Mouse (Mus musculus): ENCODE measurements around the gene Rgl1. TPM values are rescaled to one million over a fixed set of nuclear protein-coding genes. Genes with fewer than 3 reads are reported as not detected.
A peak's percentile ranks its signal among the peaks of the same experiment; 100 is the strongest.
"Not testable (repeated sequence)": the region's sequence is repeated elsewhere in the genome, so short reads cannot be mapped to it uniquely, and the experiment has no call there.

Rgl1 gene
- polyA plus RNA-seq, 1 experiment from 2014 or later: 36.3 TPM

- no peak overlapping the region for H3K4me2 ChIP-seq (replicated peaks)
- no peak overlapping the region for H3K27ac ChIP-seq (replicated peaks)
- H3K36me3 ChIP-seq: no peaks in the 10 kb centered on the region
- no peaks in the 10 kb centered on the region for H3K9me3 ChIP-seq (replicated peaks)
- ATAC-seq (ENCODE audit: insufficient number of reproducible peaks, low FRiP score, low TSS enrichment, low read depth): no peak
- no peaks in the 10 kb centered on the region for H3K27me3 ChIP-seq
- H3K4me3 ChIP-seq (replicated peaks): no peak overlapping the region
- no peaks in the 10 kb centered on the region for H3K4me1 ChIP-seq
- WGBS: 88% methylated on average over 6 of the region's 6 CpGs
- no peak overlapping the region for H3K9ac ChIP-seq
These were observed 115.2 kb downstream of the Rgl1 start for GRCm38 (mm10) chr1:152650856-152651494.

GRCm38 (mm10) chr1:152648052-152648451 lies 118.1 kb downstream of the Rgl1 start:
- Histone ChIP-seq H3K9me3 (replicated peaks) (no peaks in the 10 kb centered on the region), H3K4me1 (no peaks in the 10 kb centered on the region), H3K27me3 (no peaks in the 10 kb centered on the region), H3K27ac (replicated peaks) (no peak overlapping the region), H3K36me3 (no peaks in the 10 kb centered on the region), H3K4me2 (replicated peaks) (no peak overlapping the region), H3K9ac (no peak overlapping the region), H3K4me3 (replicated peaks) (no peak overlapping the region)
- 80% methylated on average over 5 of the region's 5 CpGs for WGBS
- no peak for ATAC-seq (ENCODE audit: insufficient number of reproducible peaks, low FRiP score, low TSS enrichment, low read depth)

- H3K9me3 ChIP-seq (replicated peaks); H3K36me3 ChIP-seq; H3K4me3 ChIP-seq (replicated peaks); H3K27ac ChIP-seq (replicated peaks); ATAC-seq (ENCODE audit: insufficient number of reproducible peaks, low FRiP score, low TSS enrichment, low read depth); H3K9ac ChIP-seq; H3K27me3 ChIP-seq; H3K4me2 ChIP-seq (replicated peaks): not testable (repeated sequence)
- 74% methylated on average over 10 of the region's 10 CpGs for WGBS
- peaks cover 34% of the 10 kb centered on the region for H3K4me1 ChIP-seq
These were observed 123.9 kb downstream of the Rgl1 start for GRCm38 (mm10) chr1:152642207-152642606.

- H3K36me3 ChIP-seq: no peaks in the 10 kb centered on the region
- ATAC-seq (ENCODE audit: insufficient number of reproducible peaks, low FRiP score, low TSS enrichment, low read depth): peak; percentile 79
- H3K9ac ChIP-seq: no peak overlapping the region
- WGBS: 27% methylated on average over 11 of the region's 11 CpGs
- H3K4me1 ChIP-seq: peaks cover 34% of the 10 kb centered on the region
- H3K4me3 ChIP-seq (replicated peaks): no peak overlapping the region
- H3K4me2 ChIP-seq (replicated peaks): no peak overlapping the region
- H3K27me3 ChIP-seq: no peaks in the 10 kb centered on the region
- peak overlapping the region; percentile 76 for H3K27ac ChIP-seq (replicated peaks)
- no peaks in the 10 kb centered on the region for H3K9me3 ChIP-seq (replicated peaks)
These were observed 125.8 kb downstream of the Rgl1 start for GRCm38 (mm10) chr1:152640195-152640981.

GRCm38 (mm10) chr1:152639344-152639743 lies 126.8 kb downstream of the Rgl1 start:
- H3K4me2 ChIP-seq (replicated peaks): no peak overlapping the region
- no peak for ATAC-seq (ENCODE audit: insufficient number of reproducible peaks, low FRiP score, low TSS enrichment, low read depth)
- 65% methylated on average over 7 of the region's 7 CpGs for WGBS

GRCm38 (mm10) chr1:152634638-152635037 lies 131.5 kb downstream of the Rgl1 start:
- 71% methylated on average over 5 of the region's 5 CpGs for WGBS
- Histone ChIP-seq H3K36me3 (no peaks in the 10 kb centered on the region), H3K9ac (no peak overlapping the region), H3K27ac (replicated peaks) (no peak overlapping the region), H3K4me2 (replicated peaks) (no peak overlapping the region), H3K4me3 (replicated peaks) (no peak overlapping the region), H3K4me1 (peaks cover 6% of the 10 kb centered on the region; the same call in 1 of the 2 replicates), H3K9me3 (replicated peaks) (no peaks in the 10 kb centered on the region), H3K27me3 (no peaks in the 10 kb centered on the region)
- ATAC-seq (ENCODE audit: insufficient number of reproducible peaks, low FRiP score, low TSS enrichment, low read depth): no peak

More at GRCm38 (mm10) chr1:152639344-152639743, 126.8 kb downstream of the Rgl1 start:
- H3K4me1 ChIP-seq: peaks cover 34% of the 10 kb centered on the region
- H3K27me3 ChIP-seq: no peaks in the 10 kb centered on the region
- H3K27ac ChIP-seq (replicated peaks): no peak overlapping the region; the same call in 1 of the 2 replicates
- no peaks in the 10 kb centered on the region for H3K36me3 ChIP-seq
- no peaks in the 10 kb centered on the region for H3K9me3 ChIP-seq (replicated peaks)
- H3K9ac ChIP-seq: no peak overlapping the region
- no peak overlapping the region for H3K4me3 ChIP-seq (replicated peaks)

GRCm38 (mm10) chr1:152629780-152630179 lies 136.4 kb downstream of the Rgl1 start:
- H3K9me3 ChIP-seq (replicated peaks): no peaks in the 10 kb centered on the region
- H3K4me2 ChIP-seq (replicated peaks): no peak overlapping the region
- H3K9ac ChIP-seq: no peak overlapping the region
- H3K4me1 ChIP-seq: 0 out of 2 replicates have a peak, but pooled peaks cover 5% of the 10 kb centered on the region
- H3K4me3 ChIP-seq (replicated peaks): no peak overlapping the region
- no peak overlapping the region for H3K27ac ChIP-seq (replicated peaks)
- ATAC-seq (ENCODE audit: insufficient number of reproducible peaks, low FRiP score, low TSS enrichment, low read depth): no peak
- H3K36me3 ChIP-seq: no peaks in the 10 kb centered on the region
- H3K27me3 ChIP-seq: 0 out of 2 replicates have a peak, but pooled peaks cover 5% of the 10 kb centered on the region
- 45% methylated on average over 3 of the region's 3 CpGs for WGBS

GRCm38 (mm10) chr1:152625651-152626050 lies 140.5 kb downstream of the Rgl1 start:
- Histone ChIP-seq H3K27me3 (0 out of 2 replicates have a peak, but pooled peaks cover 5% of the 10 kb centered on the region), H3K4me3 (replicated peaks) (peak overlapping the region; percentile 70), H3K36me3 (no peaks in the 10 kb centered on the region), H3K27ac (replicated peaks) (peak overlapping the region; percentile 90; the same call in 1 of the 2 replicates), H3K9me3 (replicated peaks) (no peaks in the 10 kb centered on the region), H3K4me1 (peaks cover 21% of the 10 kb centered on the region), H3K4me2 (replicated peaks) (peak overlapping the region; percentile 75), H3K9ac (peak overlapping the region; percentile 61; the same call in 1 of the 2 replicates)
- no peak for ATAC-seq (ENCODE audit: insufficient number of reproducible peaks, low FRiP score, low TSS enrichment, low read depth)

GRCm38 (mm10) chr1:152624644-152625454 lies 141.3 kb downstream of the Rgl1 start:
- Histone ChIP-seq H3K9me3 (replicated peaks) (no peaks in the 10 kb centered on the region), H3K4me2 (replicated peaks) (peak overlapping the region; percentile 75), H3K4me1 (peaks cover 21% of the 10 kb centered on the region), H3K27me3 (0 out of 2 replicates have a peak, but pooled peaks cover 5% of the 10 kb centered on the region), H3K4me3 (replicated peaks) (peak overlapping the region; percentile 70), H3K36me3 (no peaks in the 10 kb centered on the region), H3K27ac (replicated peaks) (peak overlapping the region; percentile 90), H3K9ac (peak overlapping the region; percentile 61)
- ATAC-seq (ENCODE audit: insufficient number of reproducible peaks, low FRiP score, low TSS enrichment, low read depth): peak; percentile 82
- WGBS: under 1% methylated on average over 61 of the region's 61 CpGs

GRCm38 (mm10) chr1:152623375-152624270 lies 142.5 kb downstream of the Rgl1 start:
- no peaks in the 10 kb centered on the region; the same call in 1 of the 2 replicates for H3K36me3 ChIP-seq
- H3K4me3 ChIP-seq (replicated peaks): peak overlapping the region; percentile 70
- 0 out of 2 replicates have a peak, but pooled peaks have one; percentile 41 for ATAC-seq (ENCODE audit: insufficient number of reproducible peaks, low FRiP score, low TSS enrichment, low read depth)
- peak overlapping the region; percentile 75 for H3K4me2 ChIP-seq (replicated peaks)
- H3K27ac ChIP-seq (replicated peaks): peak overlapping the region; percentile 90
- WGBS: 31% methylated on average over 12 of the region's 12 CpGs
- peak overlapping the region; percentile 15; the same call in 1 of the 2 replicates for H3K9ac ChIP-seq
- H3K9me3 ChIP-seq (replicated peaks): peaks cover 4% of the 10 kb centered on the region; the same call in 1 of the 2 replicates
- H3K4me1 ChIP-seq: peaks cover 21% of the 10 kb centered on the region
- H3K27me3 ChIP-seq: 0 out of 2 replicates have a peak, but pooled peaks cover 5% of the 10 kb centered on the region

Measured in embryonic facial prominence, embryonic 15.5 days (tissue).